Mouse (Mus musculus): Measurements from ENCODE around the gene Zkscan1.

Zkscan1 gene

DNA sequence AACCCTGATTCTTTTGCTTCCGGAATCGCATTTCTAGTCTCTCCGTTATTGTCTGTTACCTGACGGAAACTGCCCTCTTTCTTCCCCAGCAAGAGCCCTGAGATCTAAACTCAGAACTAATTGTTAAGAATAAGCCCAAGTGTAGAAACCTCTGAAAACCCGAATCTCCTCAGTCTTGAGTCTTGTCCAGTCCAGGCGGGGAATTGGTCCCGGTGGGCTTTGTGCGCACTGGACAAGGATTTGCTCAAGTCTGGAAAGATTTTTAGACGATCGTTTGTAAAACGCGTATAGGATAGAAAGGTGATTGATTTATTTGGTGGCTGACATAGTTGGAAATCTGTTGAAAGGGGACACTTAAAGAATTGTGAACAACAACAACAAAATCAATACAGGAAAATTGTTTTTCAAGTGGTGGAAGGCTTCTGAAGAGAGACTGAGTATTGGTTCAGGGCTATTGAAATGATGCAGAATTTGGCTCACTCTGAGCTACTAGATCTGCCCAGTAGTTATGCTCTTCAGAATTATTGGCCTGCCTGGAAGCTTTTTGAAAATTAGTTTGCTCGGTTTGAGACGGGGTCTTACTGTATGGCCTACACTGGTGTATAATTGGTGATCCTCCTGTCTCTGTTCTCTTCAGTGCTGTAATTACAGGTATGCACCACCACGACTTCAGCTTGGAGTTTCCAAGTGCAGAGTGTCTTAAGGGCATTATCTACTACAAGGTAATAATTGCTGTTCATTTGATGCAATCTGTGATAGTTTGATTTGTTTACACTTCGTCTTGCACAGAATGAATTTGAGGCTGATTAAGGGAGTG lies 32.5 kb downstream of the Zkscan1 start:
- no peak for DNase-seq (ENCODE audit: low spot score in 2 of 2)

- DNase-seq (ENCODE audit: low spot score in 2 of 2) = no peak
Observed at GRCm38 (mm10) chr5:138118041-138118440, 33.2 kb downstream of the Zkscan1 start.

- no peak for DNase-seq (ENCODE audit: low spot score in 2 of 2)
Observed at GRCm38 (mm10) chr5:138132425-138133064, 47.7 kb downstream of the Zkscan1 start.

GRCm38 (mm10) chr5:138137257-138137656 lies 52.4 kb downstream of the Zkscan1 start:
- no peak for DNase-seq (ENCODE audit: low spot score in 2 of 2)

- peak in 1 of 2 experiments; percentile 51 for DNase-seq (ENCODE audit: low spot score in 2 of 2)
Observed at GRCm38 (mm10) chr5:138137935-138138549, 53.2 kb downstream of the Zkscan1 start.

DNA sequence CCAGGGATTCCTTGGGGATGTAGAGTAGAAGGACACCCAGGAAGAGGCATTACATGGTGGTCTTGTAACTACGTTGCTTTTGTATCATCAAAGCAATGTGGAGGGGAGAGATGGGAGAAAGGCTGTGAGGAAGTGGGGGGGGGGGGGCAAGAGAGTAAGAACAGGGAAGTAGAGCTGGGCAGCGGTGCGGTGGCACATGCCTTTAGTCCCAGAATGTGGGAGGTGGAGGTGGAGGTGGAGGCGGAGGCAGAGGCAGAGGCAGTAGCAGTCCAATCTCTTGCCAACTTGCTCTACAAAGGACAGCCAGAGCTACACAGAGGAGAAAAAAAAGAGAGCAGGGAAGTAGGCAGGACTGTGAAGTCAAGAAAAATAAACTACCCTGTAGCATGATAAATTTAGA lies 53.7 kb downstream of the Zkscan1 start:
- DNase-seq (ENCODE audit: low spot score in 2 of 2) = no peak

GRCm38 (mm10) chr5:138154390-138154789 lies 69.5 kb downstream of the Zkscan1 start:
- no peak for DNase-seq (ENCODE audit: low spot score in 2 of 2)

GRCm38 (mm10) chr5:138155443-138155976 lies 70.6 kb downstream of the Zkscan1 start, which contains the start of gene Zfp113:
TSS of gene Zfp113 (minus strand) at chr5:138155744.
- DNase-seq (ENCODE audit: low spot score in 2 of 2) = peak; percentile 74 to 90

Measured in spleen, postnatal 10 days (tissue).